Mouse (Mus musculus) right cerebral cortex, postnatal 14 days (tissue): ENCODE results near the gene Map3k7.
"Not testable (repeated sequence)": the region's sequence is repeated elsewhere in the genome, so short reads cannot be mapped to it uniquely, and the experiment has no call there.

Source experiments
- DNase-seq: peaks from one replicate; pipeline ENCODE4 v3.0.0; 2022

The Map3k7 gene

GRCm38 (mm10) chr4:31993865-31994264 is 30.0 kb downstream of the Map3k7 start:
- no peak for DNase-seq

- no peak for DNase-seq
Observed at GRCm38 (mm10) chr4:32001498-32001897, 37.6 kb downstream of the Map3k7 start.

GRCm38 (mm10) chr4:32004773-32005591 is 41.1 kb downstream of the Map3k7 start:
- DNase-seq = no peak

GRCm38 (mm10) chr4:32007174-32007573 is 43.3 kb downstream of the Map3k7 start:
- DNase-seq = no peak

- DNase-seq = no peak
Observed at GRCm38 (mm10) chr4:32008095-32008494, 44.2 kb downstream of the Map3k7 start.

DNA sequence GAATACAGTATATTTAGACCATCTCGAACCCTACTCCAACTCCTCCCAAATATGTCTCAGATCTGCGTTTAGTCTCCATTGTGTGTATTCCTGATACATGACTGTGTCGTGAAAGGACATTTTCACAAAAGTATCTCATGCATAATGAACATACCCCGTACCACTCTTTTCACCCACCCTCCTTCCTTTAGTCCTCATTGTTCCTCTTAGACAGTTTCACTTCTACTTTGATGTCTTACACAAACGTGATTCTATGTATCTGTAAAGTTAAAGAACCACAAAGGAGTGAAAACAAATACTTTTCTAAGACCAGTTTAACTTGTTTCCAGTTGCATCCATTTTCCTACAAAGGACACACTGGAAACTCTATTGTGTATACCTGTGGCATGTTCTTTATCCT is 46.9 kb downstream of the Map3k7 start:
- no peak for DNase-seq

- DNase-seq = no peak
Observed at GRCm38 (mm10) chr4:32011218-32011973, 47.5 kb downstream of the Map3k7 start.

DNA sequence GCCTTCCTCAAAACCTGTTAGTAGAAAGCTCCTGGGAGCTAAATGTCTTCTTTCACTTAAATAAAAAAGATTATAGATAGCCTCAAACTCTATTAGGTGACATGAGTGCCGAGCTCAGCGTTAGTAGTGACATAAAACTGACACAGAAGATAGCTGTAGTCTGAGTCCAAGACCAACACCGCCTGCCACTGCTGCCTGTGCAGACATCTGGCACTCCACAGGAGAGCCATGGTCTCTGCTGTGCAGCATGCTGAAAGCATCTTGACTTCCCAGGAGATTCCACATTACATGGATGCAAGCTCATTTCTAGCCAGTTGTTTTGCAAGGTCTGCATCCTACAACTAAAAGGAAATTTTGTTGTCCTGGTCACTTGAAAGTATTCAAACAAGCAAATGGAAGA is 57.2 kb downstream of the Map3k7 start:
- no peak for DNase-seq

DNA sequence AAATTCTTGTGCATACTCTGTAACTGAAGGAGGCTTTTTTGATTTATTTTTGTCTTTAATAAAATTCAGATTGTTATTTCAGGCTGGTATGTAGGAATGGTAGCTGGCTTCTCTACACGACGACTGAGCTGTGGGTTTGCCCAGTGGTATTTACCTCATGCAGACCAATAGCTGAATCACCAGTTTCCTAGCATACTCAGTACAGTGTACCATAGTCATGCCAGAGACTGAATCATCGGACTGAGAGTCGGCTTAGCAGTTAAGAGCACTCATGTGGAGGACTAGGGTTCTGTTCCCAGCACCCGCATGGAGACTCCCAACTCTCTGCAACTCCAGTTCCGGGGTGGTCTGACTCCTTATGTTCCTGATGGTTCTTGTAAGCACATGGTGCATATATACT is 58.4 kb downstream of the Map3k7 start:
- DNase-seq = no peak

- not testable (repeated sequence) for DNase-seq
Observed at GRCm38 (mm10) chr4:32024170-32024569, 60.3 kb downstream of the Map3k7 start.

DNA sequence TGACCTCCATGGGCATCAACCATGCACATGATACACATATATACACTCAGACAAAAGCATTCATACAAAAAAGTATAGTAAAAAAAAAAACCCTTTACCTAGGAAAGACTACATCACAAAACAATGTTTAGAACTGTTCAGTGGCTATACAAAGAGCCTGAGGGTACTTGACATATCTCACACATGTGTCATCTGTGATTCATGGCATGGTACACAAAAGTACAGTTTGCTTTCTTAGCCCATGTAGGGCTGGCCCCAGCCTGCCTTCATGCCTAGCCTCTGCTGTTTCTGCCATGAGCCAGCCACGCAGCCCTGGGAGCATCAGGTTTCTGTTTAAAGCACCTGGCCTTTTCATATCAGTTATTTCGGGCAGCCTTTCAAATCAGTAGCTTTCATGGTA is 61.2 kb downstream of the Map3k7 start:
- DNase-seq = no peak

- DNase-seq = no peak
Observed at GRCm38 (mm10) chr4:32027094-32027493, 63.2 kb downstream of the Map3k7 start.

DNA sequence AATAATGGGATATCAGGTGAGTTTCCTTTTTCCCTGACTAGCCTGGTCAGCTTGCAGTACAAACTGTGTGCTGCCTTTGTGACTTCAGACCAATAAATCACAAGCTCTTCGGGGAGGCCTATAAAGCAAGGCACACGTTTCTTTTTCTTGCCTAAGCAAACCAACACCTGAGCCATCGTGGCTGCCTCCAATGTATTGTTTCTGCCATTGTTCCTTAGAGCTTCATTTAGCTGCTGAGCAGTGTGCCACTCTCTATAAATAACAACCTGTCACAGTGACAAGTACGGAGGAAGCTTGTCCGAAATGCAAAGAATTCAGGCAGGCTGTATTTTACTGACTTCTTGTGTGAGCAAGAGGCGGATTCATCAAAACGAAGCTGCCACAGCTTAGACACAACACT is 73.4 kb downstream of the Map3k7 start:
- DNase-seq = no peak

- peak; percentile 43 for DNase-seq
Observed at GRCm38 (mm10) chr4:32041741-32042452, 78.0 kb downstream of the Map3k7 start.

GRCm38 (mm10) chr4:32045234-32045633 is 81.3 kb downstream of the Map3k7 start:
- DNase-seq = no peak

DNA sequence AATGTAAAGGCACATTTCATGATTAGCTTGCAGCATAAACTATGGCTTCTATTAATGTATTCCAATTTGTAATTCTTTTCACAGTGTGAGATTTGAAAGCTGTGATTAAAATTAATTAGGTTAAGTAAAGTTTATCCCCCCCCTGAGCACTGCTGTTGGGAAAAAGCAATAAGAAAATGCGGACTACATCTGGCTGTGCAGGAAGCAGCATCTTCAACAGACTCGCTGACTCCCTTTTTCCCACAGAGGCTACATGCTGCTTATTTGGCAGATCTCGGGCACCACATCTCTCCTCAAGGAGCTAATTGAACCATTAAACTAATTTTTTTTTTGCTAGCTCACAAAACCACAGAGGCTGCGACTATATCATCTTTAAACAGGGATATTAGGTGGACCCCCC is 85.9 kb downstream of the Map3k7 start:
- no peak for DNase-seq

GRCm38 (mm10) chr4:32053171-32053570 is 89.3 kb downstream of the Map3k7 start:
- no peak for DNase-seq

GRCm38 (mm10) chr4:32055151-32056052 is 91.5 kb downstream of the Map3k7 start:
- DNase-seq = peak; percentile 76

GRCm38 (mm10) chr4:32056441-32056840 is 92.5 kb downstream of the Map3k7 start:
- DNase-seq = no peak

- DNase-seq = no peak
Observed at GRCm38 (mm10) chr4:32057102-32057501, 93.2 kb downstream of the Map3k7 start.

- no peak for DNase-seq
Observed at GRCm38 (mm10) chr4:32060686-32061085, 96.8 kb downstream of the Map3k7 start.

GRCm38 (mm10) chr4:32062381-32063059 is 98.6 kb downstream of the Map3k7 start:
- no peak for DNase-seq
